Mouse (Mus musculus) limb, embryonic 12.5 days (tissue): Measurements from ENCODE around the gene Slc12a5. TPM values are rescaled to one million over a fixed set of nuclear protein-coding genes. Genes with fewer than 3 reads are reported as not detected.
A peak's percentile ranks its signal among the peaks of the same experiment; 100 is the strongest.

Experiments used
- ATAC-seq: fragments of 200-750 bp; cut with Nextera tagmentation; 2 replicates; pipeline ENCODE4 v1.8.0; 2017; ENCODE audit warnings: low read depth, moderate TSS enrichment; ENCODE audit not compliant: insufficient number of reproducible peaks, insufficient read depth, low FRiP score, low TSS enrichment
- H3K27ac ChIP-seq: fragments of 300-500 bp; sonication (generic); 2 replicates; pipeline ENCODE4 v1.5.1; 2016; ENCODE audit warnings: mild to moderate bottlenecking, moderate library complexity
- H3K27me3 ChIP-seq: fragments of 300-500 bp; sonication (generic); 2 replicates; pipeline ENCODE4 v1.6.1; 2016; ENCODE audit warnings: mild to moderate bottlenecking, moderate library complexity
- H3K36me3 ChIP-seq: fragments of 300-500 bp; sonication (generic); 2 replicates; pipeline ENCODE4 v1.6.1; 2016; ENCODE audit warnings: mild to moderate bottlenecking, moderate library complexity
- H3K4me1 ChIP-seq: fragments of 300-500 bp; sonication (generic); replicated peaks from 2 replicates; pipeline ENCODE4 v1.6.1; 2016
- H3K4me2 ChIP-seq: fragments of 300-500 bp; sonication (generic); 2 replicates; pipeline ENCODE4 v1.6.1; 2016; ENCODE audit warnings: mild to moderate bottlenecking, moderate library complexity
- H3K4me3 ChIP-seq: fragments of 300-500 bp; sonication (generic); replicated peaks from 2 replicates; pipeline ENCODE4 v1.5.1; 2016; ENCODE audit warnings: mild to moderate bottlenecking
- H3K9ac ChIP-seq: fragments of 300-500 bp; sonication (generic); replicated peaks from 2 replicates; pipeline ENCODE4 v1.6.1; 2016; ENCODE audit warnings: mild to moderate bottlenecking, moderate library complexity
- H3K9me3 ChIP-seq: fragments of 300-500 bp; sonication (generic); 2 replicates; pipeline ENCODE4 v1.6.1; 2016; ENCODE audit warnings: mild to moderate bottlenecking, moderate library complexity
- WGBS: fragments of 180-500 bp; shearing (Covaris S2); methylation state at CpG from one replicate; pipeline ENCODE4 v1.1.7; 2016; 5-methylcytosine and 5-hydroxymethylcytosine counted together
- polyA plus RNA-seq: library from polyadenylated mRNA; unstranded; fragments of >200 nt; fragmentation: Nextera tagmentation; extraction: Ambion mirVana; gene quantifications from 2 replicates; pipeline ENCODE4 v1.2.1, GENCODE M21; 2016

Slc12a5 gene
- polyA plus RNA-seq, 1 experiment from 2014 or later: 1.6 TPM

- Histone ChIP-seq H3K4me2 (no peak overlapping the region), H3K4me3 (no peak overlapping the region), H3K9ac (no peak overlapping the region), H3K9me3 (no peaks in the 10 kb centered on the region), H3K27me3 (peaks cover 80% of the 10 kb centered on the region), H3K27ac (no peak overlapping the region), H3K36me3 (no peaks in the 10 kb centered on the region), H3K4me1 (peaks cover 9% of the 10 kb centered on the region)
- ATAC-seq: no peak
- 44% methylated on average over 8 of the region's 9 CpGs for WGBS
Observed at GRCm38 (mm10) chr2:164964242-164964894, 3.8 kb downstream of the Slc12a5 start.

GRCm38 (mm10) chr2:164964981-164965380, 4.4 kb downstream of the Slc12a5 start:
- H3K4me1 ChIP-seq: peaks cover 9% of the 10 kb centered on the region
- no peak overlapping the region for H3K4me3 ChIP-seq
- peaks cover 86% of the 10 kb centered on the region for H3K27me3 ChIP-seq
- H3K9me3 ChIP-seq: no peaks in the 10 kb centered on the region
- no peak overlapping the region for H3K27ac ChIP-seq
- no peak overlapping the region for H3K4me2 ChIP-seq
- no peaks in the 10 kb centered on the region for H3K36me3 ChIP-seq
- ATAC-seq: no peak
- no peak overlapping the region for H3K9ac ChIP-seq
- WGBS: 82% methylated on average over 1 of the region's 1 CpGs

- H3K9ac ChIP-seq: no peak overlapping the region
- no peaks in the 10 kb centered on the region for H3K36me3 ChIP-seq
- 21% methylated on average over 8 of the region's 8 CpGs for WGBS
- H3K4me1 ChIP-seq: peaks cover 23% of the 10 kb centered on the region
- H3K4me3 ChIP-seq: no peak overlapping the region
- no peak for ATAC-seq
- H3K9me3 ChIP-seq: no peaks in the 10 kb centered on the region
- no peak overlapping the region for H3K27ac ChIP-seq
- H3K4me2 ChIP-seq: no peak overlapping the region
- peaks cover 94% of the 10 kb centered on the region for H3K27me3 ChIP-seq
Observed at GRCm38 (mm10) chr2:164966381-164966780, 5.8 kb downstream of the Slc12a5 start.

- peaks cover 24% of the 10 kb centered on the region for H3K4me1 ChIP-seq
- 9% methylated on average over 6 of the region's 6 CpGs for WGBS
- no peak overlapping the region for H3K9ac ChIP-seq
- H3K4me2 ChIP-seq: no peak overlapping the region
- no peak overlapping the region for H3K27ac ChIP-seq
- H3K27me3 ChIP-seq: peaks cover 95% of the 10 kb centered on the region
- no peaks in the 10 kb centered on the region for H3K36me3 ChIP-seq
- no peaks in the 10 kb centered on the region for H3K9me3 ChIP-seq
- ATAC-seq: no peak
- 0 out of 2 replicates have a peak overlapping the region, but pooled peaks have one; percentile 39 for H3K4me3 ChIP-seq
Observed at GRCm38 (mm10) chr2:164967193-164967592, 6.6 kb downstream of the Slc12a5 start.

GRCm38 (mm10) chr2:164967761-164968440, 7.3 kb downstream of the Slc12a5 start:
- Histone ChIP-seq H3K4me3 (peak overlapping the region; percentile 39), H3K27me3 (peaks cover 95% of the 10 kb centered on the region), H3K9ac (no peak overlapping the region), H3K36me3 (no peaks in the 10 kb centered on the region), H3K9me3 (no peaks in the 10 kb centered on the region), H3K27ac (no peak overlapping the region), H3K4me1 (peaks cover 24% of the 10 kb centered on the region), H3K4me2 (peak overlapping the region; percentile 70)
- under 1% methylated on average over 61 of the region's 65 CpGs for WGBS
- ATAC-seq: no peak

- 0 out of 2 replicates have a peak, but pooled peaks have one; percentile 29 for ATAC-seq
- under 1% methylated on average over 29 of the region's 29 CpGs for WGBS
- Histone ChIP-seq H3K27ac (no peak overlapping the region), H3K4me1 (peaks cover 24% of the 10 kb centered on the region), H3K36me3 (no peaks in the 10 kb centered on the region), H3K4me3 (peak overlapping the region; percentile 39), H3K9me3 (no peaks in the 10 kb centered on the region), H3K9ac (no peak overlapping the region), H3K4me2 (peak overlapping the region; percentile 70), H3K27me3 (peaks cover 95% of the 10 kb centered on the region)
Observed at GRCm38 (mm10) chr2:164968451-164968851, 7.8 kb downstream of the Slc12a5 start.

- no peak for ATAC-seq
- Histone ChIP-seq H3K27me3 (peaks cover 98% of the 10 kb centered on the region), H3K4me3 (no peak overlapping the region), H3K9me3 (no peaks in the 10 kb centered on the region), H3K9ac (no peak overlapping the region), H3K4me2 (no peak overlapping the region), H3K27ac (no peak overlapping the region), H3K4me1 (peaks cover 24% of the 10 kb centered on the region), H3K36me3 (no peaks in the 10 kb centered on the region)
- 1% methylated on average over 21 of the region's 21 CpGs for WGBS
Observed at GRCm38 (mm10) chr2:164969348-164969781, 8.8 kb downstream of the Slc12a5 start.

GRCm38 (mm10) chr2:164970631-164971196, 10.1 kb downstream of the Slc12a5 start:
- Histone ChIP-seq H3K4me2 (peak overlapping the region; percentile 49), H3K27ac (no peak overlapping the region), H3K4me1 (peaks cover 24% of the 10 kb centered on the region), H3K36me3 (no peaks in the 10 kb centered on the region), H3K9me3 (no peaks in the 10 kb centered on the region), H3K4me3 (peak overlapping the region; percentile 25), H3K9ac (no peak overlapping the region), H3K27me3 (peaks cover 91% of the 10 kb centered on the region)
- under 1% methylated on average over 41 of the region's 42 CpGs for WGBS
- ATAC-seq: no peak

- ATAC-seq: no peak
- H3K9ac ChIP-seq: no peak overlapping the region
- H3K27me3 ChIP-seq: peaks cover 77% of the 10 kb centered on the region
- no peak overlapping the region for H3K27ac ChIP-seq
- no peaks in the 10 kb centered on the region for H3K36me3 ChIP-seq
- 71% methylated on average over 5 of the region's 5 CpGs for WGBS
- peaks cover 22% of the 10 kb centered on the region for H3K4me1 ChIP-seq
- H3K4me3 ChIP-seq: no peak overlapping the region
- no peak overlapping the region for H3K4me2 ChIP-seq
- H3K9me3 ChIP-seq: no peaks in the 10 kb centered on the region
Observed at GRCm38 (mm10) chr2:164972646-164973045, 12.0 kb downstream of the Slc12a5 start.

- WGBS: 81% methylated on average over 6 of the region's 6 CpGs
- Histone ChIP-seq H3K27ac (no peak overlapping the region), H3K4me1 (peaks cover 8% of the 10 kb centered on the region), H3K4me2 (no peak overlapping the region), H3K27me3 (peaks cover 50% of the 10 kb centered on the region), H3K4me3 (no peak overlapping the region), H3K9ac (no peak overlapping the region), H3K36me3 (no peaks in the 10 kb centered on the region), H3K9me3 (no peaks in the 10 kb centered on the region)
- no peak for ATAC-seq
Observed at GRCm38 (mm10) chr2:164975611-164976010, 15.0 kb downstream of the Slc12a5 start.

- no peak for ATAC-seq
- no peak overlapping the region for H3K27ac ChIP-seq
- no peaks in the 10 kb centered on the region for H3K4me1 ChIP-seq
- H3K4me2 ChIP-seq: no peak overlapping the region
- no peaks in the 10 kb centered on the region for H3K36me3 ChIP-seq
- 19% methylated on average over 7 of the region's 7 CpGs for WGBS
- H3K27me3 ChIP-seq: peaks cover 17% of the 10 kb centered on the region; the same call in 1 of the 2 replicates
- H3K9me3 ChIP-seq: no peaks in the 10 kb centered on the region
- H3K9ac ChIP-seq: no peak overlapping the region
- H3K4me3 ChIP-seq: no peak overlapping the region
Observed at GRCm38 (mm10) chr2:164979749-164980148, 19.1 kb downstream of the Slc12a5 start.
